Mouse (Mus musculus): ENCODE results near the gene Apobec1. TPM values are rescaled to one million over a fixed set of nuclear protein-coding genes. Genes with fewer than 3 reads are reported as not detected.

The Apobec1 gene
- polyA plus RNA-seq, 1 experiment from 2014 or later = 3.8 TPM

DNA sequence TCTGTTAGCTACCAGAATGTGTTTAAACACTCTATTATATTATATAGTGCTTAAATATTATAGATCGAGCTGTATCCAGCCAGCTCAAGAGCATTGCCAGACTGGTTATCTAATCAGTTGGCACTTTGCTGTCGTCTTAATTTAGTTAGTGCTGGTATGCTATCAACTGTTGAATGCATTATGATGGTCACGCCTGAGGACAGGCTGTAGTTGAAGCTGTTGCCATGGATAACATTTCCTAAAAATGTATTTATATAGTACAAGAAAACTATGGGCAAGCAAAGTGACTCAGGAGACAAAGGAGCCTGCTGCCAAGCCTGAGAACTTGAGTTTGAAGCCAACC, 30.7 kb downstream of the Apobec1 start:
- no peaks in the 10 kb centered on the region for H3K4me1 ChIP-seq
- H3K4me2 ChIP-seq = no peak overlapping the region
- H3K27me3 ChIP-seq = no peaks in the 10 kb centered on the region
- no peak overlapping the region for H3K27ac ChIP-seq
- H3K9me3 ChIP-seq (replicated peaks) = no peaks in the 10 kb centered on the region
- no peaks in the 10 kb centered on the region for H3K36me3 ChIP-seq (ENCODE audit: poor library complexity, severe bottlenecking)
- 91% methylated on average over 3 of the region's 3 CpGs for whole genome bisulfite sequencing
- H3K4me3 ChIP-seq = no peak overlapping the region
- H3K9ac ChIP-seq = no peak overlapping the region
- no peak for ATAC-seq

DNA sequence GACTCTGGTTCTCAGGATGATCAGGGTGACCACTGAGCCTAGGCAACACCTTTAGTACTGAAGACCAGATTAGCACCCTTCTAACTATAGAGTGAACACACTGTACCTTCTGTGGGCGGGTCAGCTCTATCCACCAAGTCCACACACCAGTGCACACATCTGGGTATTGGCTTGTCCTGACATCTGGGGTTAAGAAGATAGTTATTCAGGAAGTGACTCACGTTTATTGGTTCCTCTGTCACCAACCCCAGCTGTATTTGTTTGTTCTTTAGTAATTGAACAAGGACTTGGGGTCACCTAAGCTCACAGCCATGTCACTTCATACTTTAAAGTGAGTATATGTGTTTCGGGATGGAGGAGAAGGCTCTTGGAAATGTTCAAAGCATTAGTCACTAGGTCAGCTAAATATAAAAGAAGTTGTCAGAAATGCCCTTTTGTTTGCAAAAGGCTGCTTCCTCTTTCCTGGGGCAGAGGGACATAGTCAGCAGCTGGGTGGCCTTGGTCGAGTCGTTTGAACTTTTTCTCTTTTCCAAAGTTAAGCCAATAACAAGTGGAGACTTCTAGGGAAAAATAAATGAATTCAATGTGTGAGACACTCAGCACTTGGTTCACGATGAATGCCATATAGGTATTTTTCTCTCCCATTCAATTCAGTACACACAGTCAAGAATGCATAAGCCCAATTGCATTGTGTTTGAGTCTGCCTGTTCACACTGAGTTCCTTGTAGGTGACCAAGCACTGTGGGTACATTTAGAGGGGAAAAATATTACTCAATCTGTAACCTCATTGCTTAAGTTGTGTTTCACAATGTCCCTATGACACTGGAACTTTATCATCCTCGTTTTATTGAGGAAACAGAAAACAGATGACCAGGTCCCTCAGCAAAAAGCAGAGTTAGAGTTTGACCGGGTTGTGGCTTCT, 31.3 kb downstream of the Apobec1 start:
- Histone ChIP-seq H3K9ac (no peak overlapping the region), H3K36me3 (ENCODE audit: poor library complexity, severe bottlenecking) (no peaks in the 10 kb centered on the region), H3K4me2 (no peak overlapping the region), H3K9me3 (replicated peaks) (no peaks in the 10 kb centered on the region), H3K4me1 (no peaks in the 10 kb centered on the region), H3K27me3 (no peaks in the 10 kb centered on the region), H3K27ac (no peak overlapping the region), H3K4me3 (no peak overlapping the region)
- no peak for ATAC-seq
- WGBS = 73% methylated on average over 8 of the region's 8 CpGs

DNA sequence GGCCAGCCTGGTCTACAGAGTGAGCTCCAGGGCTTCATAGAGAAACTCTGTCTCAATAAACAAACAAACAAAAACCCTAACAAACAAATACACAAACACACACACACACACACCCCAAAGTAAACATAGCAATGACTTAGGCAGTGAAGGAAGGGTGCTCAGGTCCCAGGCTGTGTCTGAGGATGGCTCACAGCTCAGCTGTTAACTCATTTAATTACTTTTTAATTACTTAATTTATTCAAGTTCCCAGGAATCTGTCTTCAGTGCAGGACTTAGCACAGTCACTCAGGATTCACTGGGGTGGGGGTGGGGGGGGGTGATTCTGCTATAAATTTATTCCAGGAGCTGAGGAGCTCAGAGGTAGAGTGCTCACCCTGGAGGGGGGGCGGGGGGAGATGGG, 32.5 kb downstream of the Apobec1 start:
- Histone ChIP-seq H3K9me3 (replicated peaks) (no peaks in the 10 kb centered on the region), H3K36me3 (ENCODE audit: poor library complexity, severe bottlenecking) (no peaks in the 10 kb centered on the region), H3K9ac (no peak overlapping the region), H3K4me1 (no peaks in the 10 kb centered on the region), H3K4me3 (no peak overlapping the region), H3K4me2 (no peak overlapping the region), H3K27me3 (no peaks in the 10 kb centered on the region), H3K27ac (no peak overlapping the region)
- WGBS = 65% methylated on average over 1 of the region's 1 CpGs
- ATAC-seq = 0 out of 2 replicates have a peak, but pooled peaks have one; percentile 10

DNA sequence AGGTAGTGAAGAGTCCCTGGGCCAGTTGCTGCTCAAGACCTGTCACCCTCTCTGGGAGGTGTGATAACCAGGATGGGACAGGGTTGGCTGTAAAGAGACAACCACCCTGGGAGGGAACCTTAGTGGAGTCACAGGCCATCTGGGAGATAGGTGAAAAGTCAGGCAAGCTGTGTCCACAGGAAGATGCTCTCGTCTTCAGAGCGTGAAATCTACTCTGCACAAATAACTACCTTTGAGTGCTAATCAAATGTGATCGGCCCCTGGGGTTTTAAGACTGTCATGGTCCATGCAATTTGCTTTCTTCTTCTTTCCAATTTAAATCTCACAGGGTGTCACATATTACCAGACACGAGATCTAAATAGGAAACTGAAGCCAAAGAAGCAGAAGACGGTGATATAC, 33.1 kb downstream of the Apobec1 start:
- no peak overlapping the region for H3K4me2 ChIP-seq
- no peaks in the 10 kb centered on the region for H3K27me3 ChIP-seq
- ATAC-seq = no peak
- whole genome bisulfite sequencing = 66% methylated on average over 5 of the region's 5 CpGs
- no peak overlapping the region for H3K9ac ChIP-seq
- H3K36me3 ChIP-seq (ENCODE audit: poor library complexity, severe bottlenecking) = no peaks in the 10 kb centered on the region
- no peaks in the 10 kb centered on the region for H3K4me1 ChIP-seq
- H3K9me3 ChIP-seq (replicated peaks) = no peaks in the 10 kb centered on the region
- H3K4me3 ChIP-seq = no peak overlapping the region
- no peak overlapping the region for H3K27ac ChIP-seq

DNA sequence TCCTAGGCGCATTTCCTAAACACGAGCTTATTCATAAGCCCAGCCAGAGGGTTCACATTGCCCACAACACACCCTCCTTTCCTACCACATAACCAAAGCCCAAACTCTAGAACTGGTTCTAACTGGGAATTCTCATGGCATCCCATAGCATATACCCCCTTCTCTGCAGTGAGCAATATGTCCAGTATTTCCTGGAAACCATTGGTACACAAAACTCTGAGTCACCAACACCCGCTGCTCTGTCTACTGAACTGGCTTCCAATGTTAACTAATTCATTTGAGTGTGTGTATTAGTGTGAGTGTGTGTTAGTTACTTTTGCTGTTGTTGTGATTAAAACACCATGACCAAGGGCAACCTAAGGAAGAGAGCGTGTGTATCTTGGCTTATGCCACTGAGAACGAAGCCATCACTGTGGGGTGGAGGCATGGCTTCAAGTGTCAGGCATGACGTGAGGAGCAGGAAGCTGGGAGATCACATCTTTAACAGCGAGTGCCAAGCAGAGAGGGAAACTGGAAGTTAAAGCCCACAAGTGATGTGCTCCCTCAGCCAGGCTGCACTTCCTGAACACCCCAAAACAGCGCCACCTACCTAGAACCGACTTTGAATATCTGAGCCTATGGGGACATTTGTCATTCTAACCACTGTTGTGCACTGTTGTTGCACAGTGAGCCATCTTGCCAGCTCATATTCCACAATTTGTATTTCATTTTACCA, 37.0 kb downstream of the Apobec1 start:
- 95% methylated on average over 9 of the region's 9 CpGs for WGBS
- Histone ChIP-seq H3K4me3 (no peak overlapping the region), H3K4me1 (peaks cover 7% of the 10 kb centered on the region; the same call in 1 of the 2 replicates), H3K27me3 (0 out of 2 replicates have a peak, but pooled peaks cover 3% of the 10 kb centered on the region), H3K27ac (no peak overlapping the region), H3K4me2 (no peak overlapping the region), H3K9ac (no peak overlapping the region), H3K36me3 (ENCODE audit: poor library complexity, severe bottlenecking) (no peaks in the 10 kb centered on the region), H3K9me3 (replicated peaks) (no peaks in the 10 kb centered on the region)
- ATAC-seq = no peak

DNA sequence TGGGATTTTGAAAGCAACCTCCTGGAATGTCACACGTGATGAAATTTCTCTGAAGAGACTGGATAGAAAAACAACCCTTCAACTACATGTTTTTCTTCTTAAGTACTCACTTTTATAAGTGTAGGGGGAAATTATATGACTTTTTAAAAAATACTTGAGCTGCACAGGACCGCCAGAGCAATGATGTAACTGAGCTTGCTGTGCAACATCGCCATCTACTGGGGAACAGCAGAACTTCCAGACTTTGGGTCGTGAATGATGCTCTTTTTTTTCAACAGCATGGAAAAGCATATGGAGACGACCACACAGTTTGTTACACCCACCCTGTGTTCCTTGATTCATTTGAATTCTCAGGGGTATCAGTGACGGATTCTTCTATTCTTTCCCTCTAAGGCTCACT, 39.8 kb downstream of the Apobec1 start:
- Histone ChIP-seq H3K9me3 (replicated peaks) (no peaks in the 10 kb centered on the region), H3K27ac (no peak overlapping the region), H3K4me3 (peak overlapping the region; percentile 14), H3K4me1 (peaks cover 7% of the 10 kb centered on the region; the same call in 1 of the 2 replicates), H3K9ac (no peak overlapping the region), H3K27me3 (0 out of 2 replicates have a peak, but pooled peaks cover 3% of the 10 kb centered on the region), H3K4me2 (peak overlapping the region; percentile 46), H3K36me3 (ENCODE audit: poor library complexity, severe bottlenecking) (no peaks in the 10 kb centered on the region)
- peak; percentile 52 for ATAC-seq
- under 1% methylated on average over 6 of the region's 6 CpGs for WGBS

DNA sequence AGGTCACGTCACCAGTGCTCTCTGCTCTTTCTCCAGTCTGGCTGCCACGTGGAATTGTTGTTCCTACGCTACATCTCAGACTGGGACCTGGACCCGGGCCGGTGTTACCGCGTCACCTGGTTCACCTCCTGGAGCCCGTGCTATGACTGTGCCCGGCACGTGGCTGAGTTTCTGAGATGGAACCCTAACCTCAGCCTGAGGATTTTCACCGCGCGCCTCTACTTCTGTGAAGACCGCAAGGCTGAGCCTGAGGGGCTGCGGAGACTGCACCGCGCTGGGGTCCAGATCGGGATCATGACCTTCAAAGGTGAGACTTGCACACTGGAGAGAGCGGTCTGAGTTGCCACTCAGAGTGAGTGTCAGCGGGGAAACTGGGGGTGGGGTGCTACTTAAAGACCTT, 41.2 kb downstream of the Apobec1 start:
- Histone ChIP-seq H3K4me3 (no peak overlapping the region), H3K9me3 (replicated peaks) (no peaks in the 10 kb centered on the region), H3K36me3 (ENCODE audit: poor library complexity, severe bottlenecking) (no peaks in the 10 kb centered on the region), H3K4me1 (peaks cover 7% of the 10 kb centered on the region; the same call in 1 of the 2 replicates), H3K27me3 (0 out of 2 replicates have a peak, but pooled peaks cover 3% of the 10 kb centered on the region), H3K4me2 (no peak overlapping the region), H3K27ac (no peak overlapping the region), H3K9ac (no peak overlapping the region)
- ATAC-seq = peak; percentile 50
- WGBS = 84% methylated on average over 20 of the region's 20 CpGs

DNA sequence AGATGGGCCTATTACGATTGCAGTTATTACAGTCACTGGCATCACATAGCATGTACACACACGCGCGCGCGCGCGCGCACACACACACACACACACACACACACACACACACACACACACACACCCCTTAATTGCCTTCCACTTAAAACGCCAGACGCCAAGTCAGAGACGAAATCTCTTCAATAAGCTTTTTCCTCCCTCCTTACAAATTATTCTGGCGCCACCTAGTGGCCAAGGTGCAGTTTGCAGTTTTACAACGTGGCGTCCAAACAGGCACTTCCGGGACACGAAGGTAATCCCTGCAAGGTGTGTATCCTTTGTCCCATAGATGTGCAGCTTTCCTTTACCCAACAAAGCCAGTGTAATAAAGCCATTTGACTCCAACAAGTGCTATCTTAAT, 41.8 kb downstream of the Apobec1 start:
- ATAC-seq = peak; percentile 46
- Histone ChIP-seq H3K4me3 (peak overlapping the region; percentile 10; the same call in 1 of the 2 replicates), H3K4me2 (peak overlapping the region; percentile 48), H3K36me3 (ENCODE audit: poor library complexity, severe bottlenecking) (no peaks in the 10 kb centered on the region), H3K27me3 (peaks cover 7% of the 10 kb centered on the region; the same call in 1 of the 2 replicates), H3K9ac (no peak overlapping the region), H3K27ac (no peak overlapping the region), H3K9me3 (replicated peaks) (no peaks in the 10 kb centered on the region), H3K4me1 (peaks cover 7% of the 10 kb centered on the region; the same call in 1 of the 2 replicates)
- 7% methylated on average over 17 of the region's 17 CpGs for WGBS

DNA sequence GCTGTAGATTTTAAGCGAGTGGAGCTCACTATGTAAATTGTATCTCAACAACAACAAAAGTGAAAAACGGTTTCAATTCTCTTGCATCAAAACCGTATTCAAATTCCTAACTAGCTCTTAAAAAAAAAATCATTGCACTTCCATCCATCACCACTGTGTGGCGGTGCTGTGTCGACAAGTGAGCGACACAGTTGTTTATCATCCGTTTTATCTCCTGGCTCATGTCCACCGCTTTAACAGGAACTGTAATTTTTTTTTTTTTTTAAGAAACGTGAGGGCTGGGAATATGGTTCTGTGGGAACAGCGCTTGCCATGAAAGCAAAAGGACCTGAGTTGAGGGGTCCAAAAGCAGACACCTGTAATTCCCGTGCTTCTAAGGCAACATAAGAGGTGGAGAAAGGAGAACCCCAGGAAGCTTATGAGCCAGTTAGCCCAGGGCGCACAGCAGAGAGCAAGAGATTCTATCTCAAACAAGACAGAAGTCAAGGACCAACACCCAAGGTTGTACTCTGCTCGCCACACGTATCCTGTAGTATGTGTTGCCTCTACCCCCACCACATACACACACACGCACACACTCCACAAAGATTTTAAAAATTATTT, 45.2 kb downstream of the Apobec1 start:
- no peak overlapping the region for H3K27ac ChIP-seq
- peak overlapping the region; percentile 50 for H3K4me2 ChIP-seq
- 0 out of 2 replicates have a peak, but pooled peaks cover under 1% of the 10 kb centered on the region for H3K4me1 ChIP-seq
- H3K9ac ChIP-seq = no peak overlapping the region
- peaks cover 9% of the 10 kb centered on the region; the same call in 1 of the 2 replicates for H3K27me3 ChIP-seq
- 0 out of 2 replicates have a peak overlapping the region, but pooled peaks have one; percentile 10 for H3K4me3 ChIP-seq
- no peak for ATAC-seq
- no peaks in the 10 kb centered on the region for H3K9me3 ChIP-seq (replicated peaks)
- H3K36me3 ChIP-seq (ENCODE audit: poor library complexity, severe bottlenecking) = no peaks in the 10 kb centered on the region
- WGBS = 25% methylated on average over 15 of the region's 15 CpGs

DNA sequence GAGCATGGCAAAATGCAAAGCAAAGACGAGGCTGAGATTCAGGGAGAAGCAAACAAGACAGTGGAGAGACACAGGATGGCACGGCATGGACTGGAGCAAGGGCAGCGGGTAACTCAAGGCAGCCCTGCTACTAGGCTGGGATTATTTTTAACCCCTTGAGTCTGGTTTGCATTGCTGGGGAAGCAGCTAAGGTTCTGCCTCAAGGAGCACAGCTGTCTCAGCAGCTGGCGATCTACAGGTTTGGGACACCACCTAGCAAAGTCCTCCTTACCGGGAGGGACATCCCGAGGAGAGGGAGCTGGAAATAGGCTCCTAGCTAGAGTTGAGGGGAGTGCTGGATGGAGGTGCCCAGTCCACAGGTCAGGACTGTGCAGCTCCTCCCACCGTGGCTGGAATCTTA, 47.0 kb downstream of the Apobec1 start:
- no peak overlapping the region for H3K9ac ChIP-seq
- WGBS = 61% methylated on average over 7 of the region's 7 CpGs
- H3K27ac ChIP-seq = no peak overlapping the region
- no peak overlapping the region for H3K4me2 ChIP-seq
- peaks cover 6% of the 10 kb centered on the region; the same call in 1 of the 2 replicates for H3K27me3 ChIP-seq
- no peaks in the 10 kb centered on the region for H3K4me1 ChIP-seq
- no peaks in the 10 kb centered on the region for H3K36me3 ChIP-seq (ENCODE audit: poor library complexity, severe bottlenecking)
- H3K9me3 ChIP-seq (replicated peaks) = no peaks in the 10 kb centered on the region
- ATAC-seq = no peak
- no peak overlapping the region for H3K4me3 ChIP-seq

DNA sequence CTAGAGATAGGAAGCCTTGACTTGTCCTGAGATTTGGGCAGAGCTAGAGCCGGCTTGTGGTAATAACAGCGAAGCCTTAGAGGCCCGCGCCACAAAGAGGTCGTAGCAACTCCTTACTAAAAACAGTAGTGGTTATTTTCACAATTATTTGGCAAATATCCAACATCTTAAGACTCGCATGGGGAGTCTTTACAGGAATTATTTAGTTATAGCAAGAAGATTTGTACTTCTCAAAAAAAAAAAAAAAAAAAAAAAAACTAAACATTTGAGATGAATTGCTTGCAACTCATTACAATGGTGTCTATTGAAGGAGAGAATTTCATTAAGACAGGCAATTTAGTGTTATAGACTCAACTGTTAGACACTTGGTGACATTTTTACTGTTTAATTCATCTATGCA, 48.1 kb downstream of the Apobec1 start:
- Histone ChIP-seq H3K9me3 (replicated peaks) (no peaks in the 10 kb centered on the region), H3K4me1 (no peaks in the 10 kb centered on the region), H3K27ac (no peak overlapping the region), H3K27me3 (peaks cover 6% of the 10 kb centered on the region; the same call in 1 of the 2 replicates), H3K4me2 (no peak overlapping the region), H3K36me3 (ENCODE audit: poor library complexity, severe bottlenecking) (no peaks in the 10 kb centered on the region), H3K9ac (no peak overlapping the region), H3K4me3 (no peak overlapping the region)
- no peak for ATAC-seq
- WGBS = 83% methylated on average over 6 of the region's 6 CpGs

DNA sequence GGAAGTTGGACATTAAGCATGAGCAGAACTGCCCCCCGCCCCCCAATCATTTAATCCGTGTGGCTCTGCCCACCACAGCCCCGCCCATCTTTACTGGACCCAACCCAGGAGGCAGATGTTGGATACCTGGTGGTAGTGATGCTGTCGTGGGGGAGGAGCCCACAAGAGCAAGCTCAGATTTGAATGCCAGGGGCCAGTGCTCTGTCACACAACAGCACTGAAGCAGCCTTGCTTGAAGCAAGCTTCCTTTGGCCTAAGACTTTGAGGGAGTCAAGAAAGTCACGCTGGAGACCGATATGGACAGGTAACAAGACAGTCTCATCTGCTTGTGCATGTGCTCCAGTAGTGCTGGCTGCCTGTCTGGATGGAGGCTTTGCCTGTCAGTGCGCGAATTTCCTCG, 48.6 kb downstream of the Apobec1 start, which contains the start of gene Aicda:
Gene Aicda, plus strand, starts transcription at position 196 of the 400 bp plus-strand sequence.
- H3K27ac ChIP-seq = no peak within 1 kb of the TSS

More for the DNA sequence above, 48.6 kb downstream of the Apobec1 start, which contains the start of gene Aicda:
- Histone ChIP-seq H3K9me3 (replicated peaks) (no peaks in the 10 kb centered on the region), H3K4me3 (no peak within 1 kb of the TSS), H3K36me3 (ENCODE audit: poor library complexity, severe bottlenecking) (no peaks in the 10 kb centered on the region), H3K4me1 (no peaks in the 10 kb centered on the region), H3K4me2 (no peak within 1 kb of the TSS), H3K27me3 (peaks cover 6% of the 10 kb centered on the region; the same call in 1 of the 2 replicates), H3K9ac (no peak within 1 kb of the TSS)
- 55% methylated on average over 9 of the region's 9 CpGs for WGBS
- no peak for ATAC-seq
